Mouse (Mus musculus) forebrain, embryonic 15.5 days (tissue): ENCODE data around the gene Calhm3. TPM values are rescaled to one million over a fixed set of nuclear protein-coding genes. Genes with fewer than 3 reads are reported as not detected.

Source experiments
- ATAC-seq: fragments of 200-750 bp; cut with Nextera tagmentation; replicated peaks from 2 replicates; pipeline ENCODE4 v1.8.0; 2017; ENCODE audit warnings: mild to moderate bottlenecking, moderate TSS enrichment, moderate library complexity
- H3K27ac ChIP-seq: fragments of 300-500 bp; sonication (generic); replicated peaks from 2 replicates; pipeline ENCODE4 v1.5.1; 2015; ENCODE audit warnings: mild to moderate bottlenecking, inconsistent platforms
- H3K27me3 ChIP-seq: fragments of 300-500 bp; sonication (generic); 2 replicates; pipeline ENCODE4 v1.6.1; 2015; ENCODE audit warnings: inconsistent platforms
- H3K36me3 ChIP-seq: fragments of 300-500 bp; sonication (generic); 2 replicates; pipeline ENCODE4 v1.6.1; 2015; ENCODE audit warnings: mild to moderate bottlenecking, inconsistent platforms
- H3K4me1 ChIP-seq: fragments of 300-500 bp; sonication (generic); 2 replicates; pipeline ENCODE4 v1.6.1; 2015; ENCODE audit warnings: inconsistent platforms
- H3K4me2 ChIP-seq: fragments of 300-500 bp; sonication (generic); replicated peaks from 2 replicates; pipeline ENCODE4 v1.6.1; 2015; ENCODE audit warnings: mild to moderate bottlenecking, inconsistent platforms
- H3K4me3 ChIP-seq: fragments of 300-500 bp; sonication (generic); 2 replicates; pipeline ENCODE4 v1.5.1; 2015; ENCODE audit warnings: mild to moderate bottlenecking, inconsistent platforms
- H3K9ac ChIP-seq: fragments of 300-500 bp; sonication (generic); replicated peaks from 2 replicates; pipeline ENCODE4 v1.6.1; 2015; ENCODE audit warnings: mild to moderate bottlenecking, inconsistent platforms
- H3K9me3 ChIP-seq: fragments of 300-500 bp; sonication (generic); 2 replicates; pipeline ENCODE4 v1.6.1; 2016; ENCODE audit warnings: inconsistent platforms
- WGBS: fragments of 180-500 bp; shearing (Covaris S2); methylation state at CpG from one replicate; pipeline ENCODE4 v1.1.7; 2015; ENCODE audit warnings: mixed read lengths; 5-methylcytosine and 5-hydroxymethylcytosine counted together
- polyA plus RNA-seq: library from polyadenylated mRNA; unstranded; fragments of >200 nt; fragmentation: Nextera tagmentation; extraction: Ambion mirVana; gene quantifications from 2 replicates; pipeline ENCODE4 v1.2.1, GENCODE M21; 2015

Gene Calhm3
- polyA plus RNA-seq, result not detected in 2 replicates

- H3K9me3 ChIP-seq, result no peaks in the 10 kb centered on the region
- no peak within 1 kb of the TSS for H3K4me2 ChIP-seq
- no peaks in the 10 kb centered on the region for H3K36me3 ChIP-seq
- WGBS, result 86% methylated on average over 11 of the region's 11 CpGs
- H3K9ac ChIP-seq, result no peak within 1 kb of the TSS
- no peak for ATAC-seq
- no peaks in the 10 kb centered on the region for H3K27me3 ChIP-seq
- H3K4me1 ChIP-seq, result no peaks in the 10 kb centered on the region
- no peak within 1 kb of the TSS for H3K27ac ChIP-seq
- H3K4me3 ChIP-seq, result no peak within 1 kb of the TSS
Observed at GRCm38 (mm10) chr19:47157664-47158063, at the start of gene Calhm3. TSS of gene Calhm3 (minus strand) at chr19:47157764.

GRCm38 (mm10) chr19:47206126-47206525, 48.6 kb upstream of the Calhm3 start:
- WGBS, result 84% methylated on average over 1 of the region's 1 CpGs

GRCm38 (mm10) chr19:47204653-47205052, 47.1 kb upstream of the Calhm3 start:
- no peak overlapping the region for H3K4me2 ChIP-seq
- WGBS, result 93% methylated on average over 6 of the region's 6 CpGs
- no peaks in the 10 kb centered on the region for H3K9me3 ChIP-seq
- no peak overlapping the region for H3K9ac ChIP-seq
- no peak overlapping the region for H3K4me3 ChIP-seq
- H3K27ac ChIP-seq, result no peak overlapping the region
- H3K36me3 ChIP-seq, result no peaks in the 10 kb centered on the region
- no peak for ATAC-seq
- no peaks in the 10 kb centered on the region for H3K4me1 ChIP-seq
- H3K27me3 ChIP-seq, result no peaks in the 10 kb centered on the region

More at GRCm38 (mm10) chr19:47206126-47206525, 48.6 kb upstream of the Calhm3 start:
- Histone ChIP-seq H3K36me3 (no peaks in the 10 kb centered on the region), H3K9ac (no peak overlapping the region), H3K27ac (no peak overlapping the region), H3K4me3 (no peak overlapping the region), H3K9me3 (no peaks in the 10 kb centered on the region), H3K4me2 (no peak overlapping the region), H3K4me1 (no peaks in the 10 kb centered on the region), H3K27me3 (no peaks in the 10 kb centered on the region)
- no peak for ATAC-seq

- ATAC-seq, result no peak
- Histone ChIP-seq H3K4me1 (no peaks in the 10 kb centered on the region), H3K36me3 (no peaks in the 10 kb centered on the region), H3K27me3 (no peaks in the 10 kb centered on the region), H3K4me3 (no peak overlapping the region), H3K4me2 (no peak overlapping the region), H3K27ac (no peak overlapping the region), H3K9ac (no peak overlapping the region), H3K9me3 (no peaks in the 10 kb centered on the region)
- WGBS, result 95% methylated on average over 6 of the region's 6 CpGs
Observed at GRCm38 (mm10) chr19:47203042-47203441, 45.5 kb upstream of the Calhm3 start.

DNA sequence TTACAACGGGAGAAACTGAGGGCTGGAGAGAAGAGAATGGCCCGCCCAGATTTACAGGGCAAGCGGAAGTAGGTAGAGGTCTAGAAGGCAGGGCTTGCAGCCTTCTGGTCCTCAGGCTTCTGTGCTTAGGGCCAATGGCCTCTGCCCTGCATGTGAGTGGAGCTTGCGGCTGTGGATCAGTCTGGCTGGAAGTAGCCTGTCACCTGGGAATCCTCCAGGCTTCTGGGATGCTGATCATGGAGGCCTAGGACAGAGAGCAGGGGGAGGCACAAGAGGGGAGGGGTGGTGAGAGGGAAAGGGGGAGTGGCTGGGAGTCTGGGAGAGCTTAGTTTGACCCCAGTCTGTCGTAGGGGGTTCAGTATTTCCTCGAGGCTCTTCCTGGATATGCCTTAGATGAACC, 44.9 kb upstream of the Calhm3 start:
- Histone ChIP-seq H3K9me3 (no peaks in the 10 kb centered on the region), H3K4me1 (no peaks in the 10 kb centered on the region), H3K9ac (no peak overlapping the region), H3K4me2 (no peak overlapping the region), H3K36me3 (no peaks in the 10 kb centered on the region), H3K4me3 (no peak overlapping the region), H3K27me3 (no peaks in the 10 kb centered on the region), H3K27ac (no peak overlapping the region)
- 75% methylated on average over 6 of the region's 6 CpGs for WGBS
- no peak for ATAC-seq

GRCm38 (mm10) chr19:47201972-47202371, 44.4 kb upstream of the Calhm3 start:
- Histone ChIP-seq H3K9ac (no peak overlapping the region), H3K9me3 (no peaks in the 10 kb centered on the region), H3K4me2 (no peak overlapping the region), H3K4me1 (no peaks in the 10 kb centered on the region), H3K36me3 (no peaks in the 10 kb centered on the region), H3K27me3 (no peaks in the 10 kb centered on the region), H3K27ac (no peak overlapping the region), H3K4me3 (no peak overlapping the region)
- 77% methylated on average over 12 of the region's 12 CpGs for WGBS
- ATAC-seq, result no peak

DNA sequence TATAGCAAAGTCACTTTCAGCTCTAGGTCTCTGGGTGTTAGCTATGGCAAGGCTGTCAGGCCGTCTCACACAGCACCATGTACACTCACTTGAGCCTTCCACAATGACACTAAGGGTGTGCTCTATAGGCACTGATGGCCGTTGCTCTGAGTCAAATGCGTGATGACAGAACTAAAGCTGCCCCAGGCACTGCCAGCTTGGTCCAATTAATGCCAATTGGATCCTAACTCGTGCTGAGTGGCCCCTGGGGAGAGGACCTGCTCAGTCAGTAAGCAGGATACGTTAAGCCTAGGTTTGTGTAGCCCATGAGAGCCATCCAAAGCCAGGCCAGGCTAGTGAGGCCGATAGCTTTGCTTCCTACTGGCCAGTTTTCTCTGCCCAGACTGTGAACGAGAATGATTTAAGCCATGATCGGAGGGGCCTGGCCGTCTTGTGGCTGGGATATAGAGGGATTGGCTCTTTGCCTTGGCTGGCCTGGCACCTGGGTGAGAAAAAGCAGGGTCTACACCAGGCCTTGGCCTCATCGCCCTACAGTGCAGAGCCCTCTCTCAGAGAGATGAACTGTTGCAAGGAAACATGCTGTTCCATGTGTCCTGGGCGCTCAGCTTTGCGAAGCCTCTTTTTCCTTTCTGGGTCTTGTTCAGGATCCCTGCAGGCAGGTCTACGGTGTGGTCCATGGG, 41.2 kb upstream of the Calhm3 start:
- no peaks in the 10 kb centered on the region for H3K4me1 ChIP-seq
- H3K36me3 ChIP-seq, result no peaks in the 10 kb centered on the region
- no peaks in the 10 kb centered on the region for H3K27me3 ChIP-seq
- no peak for ATAC-seq
- no peak overlapping the region for H3K9ac ChIP-seq
- no peak overlapping the region for H3K4me2 ChIP-seq
- no peak overlapping the region for H3K4me3 ChIP-seq
- no peak overlapping the region for H3K27ac ChIP-seq
- 85% methylated on average over 13 of the region's 13 CpGs for WGBS
- no peaks in the 10 kb centered on the region for H3K9me3 ChIP-seq

- H3K4me3 ChIP-seq, result no peak overlapping the region
- no peak overlapping the region for H3K4me2 ChIP-seq
- no peak overlapping the region for H3K9ac ChIP-seq
- no peak overlapping the region for H3K27ac ChIP-seq
- 85% methylated on average over 5 of the region's 5 CpGs for whole genome bisulfite sequencing
- no peaks in the 10 kb centered on the region for H3K9me3 ChIP-seq
- H3K36me3 ChIP-seq, result no peaks in the 10 kb centered on the region
- ATAC-seq, result no peak
- H3K27me3 ChIP-seq, result no peaks in the 10 kb centered on the region
- peaks cover 18% of the 10 kb centered on the region for H3K4me1 ChIP-seq
Observed at GRCm38 (mm10) chr19:47192158-47192557, 34.6 kb upstream of the Calhm3 start.

GRCm38 (mm10) chr19:47188515-47189128, 31.1 kb upstream of the Calhm3 start:
- Histone ChIP-seq H3K4me3 (no peak overlapping the region), H3K4me2 (no peak overlapping the region), H3K27ac (peak overlapping the region; percentile 23; the same call in 1 of the 2 replicates), H3K36me3 (no peaks in the 10 kb centered on the region), H3K9ac (no peak overlapping the region), H3K9me3 (no peaks in the 10 kb centered on the region), H3K4me1 (peaks cover 18% of the 10 kb centered on the region), H3K27me3 (no peaks in the 10 kb centered on the region)
- WGBS, result 53% methylated on average over 11 of the region's 11 CpGs
- ATAC-seq, result peak; percentile 67

GRCm38 (mm10) chr19:47186514-47187275, 29.1 kb upstream of the Calhm3 start:
- Histone ChIP-seq H3K9me3 (no peaks in the 10 kb centered on the region), H3K4me2 (no peak overlapping the region), H3K4me1 (peaks cover 10% of the 10 kb centered on the region), H3K27me3 (no peaks in the 10 kb centered on the region; the same call in 1 of the 2 replicates), H3K27ac (no peak overlapping the region), H3K4me3 (no peak overlapping the region), H3K9ac (no peak overlapping the region), H3K36me3 (no peaks in the 10 kb centered on the region)
- no peak for ATAC-seq
- 46% methylated on average over 15 of the region's 15 CpGs for WGBS

DNA sequence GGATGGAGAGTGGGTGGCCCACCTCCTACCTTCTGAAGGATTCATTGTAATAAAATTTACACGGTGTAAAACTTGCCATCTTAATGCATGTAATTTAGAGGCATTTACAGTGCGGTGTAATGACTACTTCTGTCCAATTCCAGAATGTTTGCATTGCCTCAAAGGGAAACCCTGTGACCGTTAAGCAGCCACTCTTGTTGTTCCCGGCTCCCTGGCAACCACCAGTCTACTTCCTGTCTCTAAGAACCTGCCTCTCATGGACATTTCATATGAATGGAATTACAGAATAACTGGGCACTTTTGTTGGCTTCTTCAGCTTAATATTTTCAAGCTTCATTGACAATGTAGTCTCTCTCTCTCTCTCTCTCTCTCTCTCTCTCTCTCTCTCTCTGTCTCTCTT, 27.2 kb upstream of the Calhm3 start:
- peaks cover 13% of the 10 kb centered on the region for H3K27me3 ChIP-seq
- no peak for ATAC-seq
- H3K9me3 ChIP-seq, result no peaks in the 10 kb centered on the region
- no peaks in the 10 kb centered on the region for H3K36me3 ChIP-seq
- H3K4me1 ChIP-seq, result peaks cover 16% of the 10 kb centered on the region
- no peak overlapping the region for H3K9ac ChIP-seq
- WGBS, result 50% methylated on average over 4 of the region's 4 CpGs
- H3K4me3 ChIP-seq, result no peak overlapping the region
- H3K4me2 ChIP-seq, result no peak overlapping the region
- H3K27ac ChIP-seq, result no peak overlapping the region

GRCm38 (mm10) chr19:47184221-47184620, 26.7 kb upstream of the Calhm3 start:
- WGBS, result 81% methylated on average over 8 of the region's 8 CpGs
- no peak overlapping the region for H3K4me3 ChIP-seq
- no peaks in the 10 kb centered on the region for H3K9me3 ChIP-seq
- ATAC-seq, result no peak
- no peaks in the 10 kb centered on the region for H3K36me3 ChIP-seq
- H3K27me3 ChIP-seq, result peaks cover 16% of the 10 kb centered on the region
- peaks cover 21% of the 10 kb centered on the region for H3K4me1 ChIP-seq
- H3K9ac ChIP-seq, result no peak overlapping the region
- H3K27ac ChIP-seq, result no peak overlapping the region
- H3K4me2 ChIP-seq, result no peak overlapping the region
